Mouse (Mus musculus) liver, adult (tissue): ENCODE data around the gene Wdr13.

ENCODE experiments used
- GATA4 ChIP-seq: IDR thresholded peaks from 2 replicates; pipeline ENCODE4 v1.6.1; 2014; ENCODE audit warnings: mild to moderate bottlenecking, low read length; ENCODE audit not compliant: insufficient replicate concordance

Wdr13 gene

DNA sequence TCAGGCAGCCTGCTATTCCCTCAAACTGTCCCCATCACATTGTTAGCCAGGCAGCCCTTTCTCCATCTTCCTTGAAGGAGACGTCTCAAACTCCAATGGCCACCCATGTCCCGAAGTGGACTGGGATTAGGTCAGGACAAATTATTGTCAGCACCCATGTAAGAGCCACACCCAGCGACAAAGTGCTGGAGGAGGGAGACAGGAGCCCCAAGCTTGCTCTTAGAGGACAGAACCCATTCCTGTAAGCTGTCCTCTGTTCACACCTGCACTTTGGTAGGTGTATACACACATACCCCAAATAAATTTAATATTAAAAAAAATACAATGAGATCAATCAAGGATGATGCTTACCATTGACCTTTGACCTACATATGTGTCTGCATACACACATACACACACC, 57.6 kb downstream of the Wdr13 start:
- TF ChIP-seq GATA4: no peak

DNA sequence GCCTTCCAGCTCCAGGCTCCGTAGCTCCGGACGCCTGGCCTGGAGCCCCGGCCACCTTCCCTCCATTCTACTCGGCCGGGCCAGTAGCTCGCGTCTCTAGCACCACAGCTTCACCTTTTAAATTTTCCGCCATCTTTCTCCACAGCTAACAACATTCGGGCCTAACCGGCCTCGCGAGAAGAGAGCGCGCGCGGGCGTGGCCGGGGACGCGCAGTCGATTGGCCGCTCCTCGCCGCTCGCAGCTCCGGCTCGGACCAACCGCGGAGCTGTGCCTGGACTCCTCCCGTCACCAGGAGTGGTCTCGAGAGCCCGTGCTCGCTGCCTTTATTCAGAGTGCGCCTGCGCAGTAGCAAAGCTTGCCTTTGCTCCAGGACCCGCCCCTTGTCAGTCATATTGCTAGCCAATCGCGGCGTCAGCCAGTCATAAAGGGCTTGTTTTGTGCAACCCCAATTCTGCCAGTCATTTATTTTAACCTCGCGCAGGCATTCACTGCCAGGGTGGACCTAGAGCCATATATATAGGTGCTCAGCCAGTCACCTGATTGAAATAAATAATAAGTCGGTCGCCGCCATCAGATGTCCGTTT, 58.2 kb downstream of the Wdr13 start, which contains the start of gene Suv39h1:
Suv39h1 (minus strand) TSS at position 331 of the 585 bp plus-strand sequence.
- no peak for TF ChIP-seq GATA4

DNA sequence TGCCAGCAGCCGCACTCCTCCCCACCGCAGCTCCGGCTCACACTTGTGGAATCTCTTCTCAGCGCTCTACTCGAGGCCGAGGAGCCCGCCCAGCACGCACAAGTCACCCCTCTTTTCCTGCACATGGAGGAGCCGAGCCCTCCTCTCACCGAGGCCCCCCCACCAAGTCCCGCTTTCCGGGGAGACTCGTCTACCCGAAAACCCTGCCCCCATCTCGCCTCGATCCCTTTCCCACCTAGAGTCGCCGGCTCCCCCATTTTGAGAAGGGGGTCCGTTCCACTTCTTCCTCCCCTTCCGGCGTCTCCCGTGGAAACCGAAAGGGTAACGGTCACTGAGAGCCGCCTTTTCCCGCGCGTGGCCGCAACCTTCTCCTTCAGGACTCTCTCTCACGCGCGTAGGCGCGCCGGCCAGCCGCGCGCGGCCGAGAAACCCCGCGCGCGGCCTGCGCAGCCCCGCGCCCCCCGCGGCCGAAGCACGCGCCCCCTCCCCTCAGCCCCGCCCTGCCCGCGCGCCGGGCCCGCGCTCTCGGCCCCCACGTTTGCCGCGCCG, 58.7 kb downstream of the Wdr13 start:
- TF ChIP-seq GATA4: no peak
